Mouse (Mus musculus): ENCODE measurements around the gene Rras.

GRCm38 (mm10) chr7:44984833-44985164, 33.0 kb upstream of the Rras start:
- TF ChIP-seq CTCF (IDR thresholded peaks at IDR 0.05; ENCODE audit: control insufficient read depth, insufficient read depth, insufficient replicate concordance, low read depth, low read length) (no peak), POLR2A (IDR thresholded peaks at IDR 0.05; ENCODE audit: control insufficient read depth, low read depth, low read length) (no peak)
